Mouse (Mus musculus): ENCODE measurements around the gene Hrc. TPM values are rescaled to one million over a fixed set of nuclear protein-coding genes. Genes with fewer than 3 reads are reported as not detected.

Hrc gene
- polyA plus RNA-seq, 1 experiment from 2014 or later = 0.68 TPM

DNA sequence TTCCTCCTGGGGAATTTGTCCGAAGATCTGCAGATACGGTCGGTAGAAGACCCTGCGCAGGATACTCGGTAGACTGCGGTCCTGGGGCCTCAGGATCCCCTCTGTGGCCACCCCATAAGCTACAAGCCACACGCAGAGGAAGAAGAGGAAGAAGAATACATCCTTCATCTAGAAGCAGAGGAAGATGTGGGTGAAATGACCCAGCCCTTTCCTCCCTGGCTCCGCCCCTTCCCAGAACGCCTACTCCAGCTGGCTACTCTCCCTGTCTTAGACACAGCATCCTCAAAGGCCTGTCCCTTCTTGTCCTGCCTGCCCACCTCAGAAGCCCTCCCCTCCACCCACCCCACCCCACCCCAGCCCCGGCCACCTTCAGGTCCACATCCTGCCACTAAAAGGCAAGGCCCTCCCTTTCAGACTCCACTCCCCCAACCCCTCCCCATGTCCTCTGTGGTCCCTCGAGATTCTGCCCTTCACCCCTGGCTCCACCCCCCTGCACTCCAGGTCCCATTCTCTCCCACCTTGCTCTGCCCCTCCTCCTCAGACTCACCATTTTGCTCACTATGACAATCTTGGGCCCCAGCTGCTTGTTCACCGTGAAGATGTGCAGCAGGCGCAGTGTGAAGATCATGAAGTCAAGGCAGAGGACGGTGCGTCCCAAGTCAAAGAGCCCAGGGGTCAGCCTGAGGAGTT lies 26.4 kb upstream of the Hrc start:
- no peaks in the 10 kb centered on the region for H3K9me3 ChIP-seq (ENCODE audit: control insufficient read depth, low read length)
- no peak overlapping the region for H3K4me2 ChIP-seq (replicated peaks; ENCODE audit: low read depth, low read length)
- no peak for ATAC-seq (ENCODE audit: low FRiP score)
- DNase-seq (ENCODE audit: low spot score) = no peak
- WGBS = 74% methylated on average over 15 of the region's 15 CpGs
- 0 out of 2 replicates have a peak, but pooled peaks cover 1% of the 10 kb centered on the region for H3K4me1 ChIP-seq (replicated peaks; ENCODE audit: control insufficient read depth, insufficient read depth, low read length)
- H3K27ac ChIP-seq (ENCODE audit: low read depth, low read length) = no peak overlapping the region
- H3K4me3 ChIP-seq (ENCODE audit: low read depth, low read length) = no peak overlapping the region
- H3K36me3 ChIP-seq (ENCODE audit: control insufficient read depth, insufficient read depth, low read length) = no peaks in the 10 kb centered on the region
- H3K9ac ChIP-seq (ENCODE audit: low read depth, low read length) = no peak overlapping the region
- H3K27me3 ChIP-seq (ENCODE audit: control insufficient read depth, insufficient read depth, low read length) = no peaks in the 10 kb centered on the region

DNA sequence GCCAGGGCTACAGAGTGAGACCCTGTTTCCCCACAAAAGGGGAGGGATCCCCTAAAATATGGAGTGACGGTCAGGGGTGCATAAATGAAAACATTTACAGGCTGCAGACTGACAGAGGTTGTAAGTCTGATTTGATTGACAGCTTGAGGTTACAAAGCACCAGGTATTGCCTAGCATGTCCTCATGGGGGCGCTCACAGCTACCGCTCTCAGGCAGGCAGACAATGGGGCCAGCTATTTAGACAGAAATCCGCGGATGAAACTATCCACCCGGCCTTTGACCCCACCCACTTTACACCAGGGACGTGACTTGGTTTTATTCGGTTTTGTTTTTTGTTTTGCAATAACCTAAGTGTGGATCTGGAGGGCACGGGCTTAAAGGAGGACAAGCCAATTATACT lies 25.6 kb upstream of the Hrc start:
- no peak overlapping the region for H3K9ac ChIP-seq (ENCODE audit: low read depth, low read length)
- H3K36me3 ChIP-seq (ENCODE audit: control insufficient read depth, insufficient read depth, low read length) = no peaks in the 10 kb centered on the region
- 0 out of 2 replicates have a peak, but pooled peaks cover 2% of the 10 kb centered on the region for H3K4me1 ChIP-seq (replicated peaks; ENCODE audit: control insufficient read depth, insufficient read depth, low read length)
- no peak overlapping the region for H3K27ac ChIP-seq (ENCODE audit: low read depth, low read length)
- H3K4me3 ChIP-seq (ENCODE audit: low read depth, low read length) = no peak overlapping the region
- WGBS = 11% methylated on average over 9 of the region's 9 CpGs
- H3K4me2 ChIP-seq (replicated peaks; ENCODE audit: low read depth, low read length) = no peak overlapping the region
- DNase-seq (ENCODE audit: low spot score) (peak; percentile 80), ATAC-seq (ENCODE audit: low FRiP score) (peak; percentile 51; the same call in 1 of the 2 replicates)
- H3K9me3 ChIP-seq (ENCODE audit: control insufficient read depth, low read length) = no peaks in the 10 kb centered on the region
- no peaks in the 10 kb centered on the region for H3K27me3 ChIP-seq (ENCODE audit: control insufficient read depth, insufficient read depth, low read length)

DNA sequence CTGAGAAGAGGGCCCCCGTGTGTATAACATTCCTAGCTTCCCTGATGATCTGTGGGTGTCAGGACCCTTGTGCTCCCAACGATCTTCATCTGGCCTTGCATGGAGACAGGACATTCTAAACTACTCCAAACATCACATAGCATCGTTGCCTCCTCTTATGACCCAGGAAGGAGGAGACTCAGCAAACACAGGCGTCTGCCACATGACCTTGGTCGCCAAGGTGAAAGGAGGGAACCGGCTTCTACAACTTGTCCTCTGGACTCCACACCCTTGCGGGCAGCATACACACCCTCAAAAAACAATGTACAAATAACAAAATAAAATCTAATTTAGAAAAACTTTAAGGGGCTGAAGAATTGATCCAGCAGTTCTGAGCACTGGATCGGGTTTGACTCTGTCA lies 23.1 kb upstream of the Hrc start:
- H3K9ac ChIP-seq (ENCODE audit: low read depth, low read length) = no peak overlapping the region
- no peak overlapping the region for H3K4me2 ChIP-seq (replicated peaks; ENCODE audit: low read depth, low read length)
- H3K4me1 ChIP-seq (replicated peaks; ENCODE audit: control insufficient read depth, insufficient read depth, low read length) = 0 out of 2 replicates have a peak, but pooled peaks cover 2% of the 10 kb centered on the region
- 65% methylated on average over 8 of the region's 8 CpGs for WGBS
- H3K27me3 ChIP-seq (ENCODE audit: control insufficient read depth, insufficient read depth, low read length) = no peaks in the 10 kb centered on the region
- no peaks in the 10 kb centered on the region for H3K36me3 ChIP-seq (ENCODE audit: control insufficient read depth, insufficient read depth, low read length)
- no peak for ATAC-seq (ENCODE audit: low FRiP score)
- no peak overlapping the region for H3K27ac ChIP-seq (ENCODE audit: low read depth, low read length)
- no peak overlapping the region for H3K4me3 ChIP-seq (ENCODE audit: low read depth, low read length)
- no peaks in the 10 kb centered on the region for H3K9me3 ChIP-seq (ENCODE audit: control insufficient read depth, low read length)
- DNase-seq (ENCODE audit: low spot score) = no peak

DNA sequence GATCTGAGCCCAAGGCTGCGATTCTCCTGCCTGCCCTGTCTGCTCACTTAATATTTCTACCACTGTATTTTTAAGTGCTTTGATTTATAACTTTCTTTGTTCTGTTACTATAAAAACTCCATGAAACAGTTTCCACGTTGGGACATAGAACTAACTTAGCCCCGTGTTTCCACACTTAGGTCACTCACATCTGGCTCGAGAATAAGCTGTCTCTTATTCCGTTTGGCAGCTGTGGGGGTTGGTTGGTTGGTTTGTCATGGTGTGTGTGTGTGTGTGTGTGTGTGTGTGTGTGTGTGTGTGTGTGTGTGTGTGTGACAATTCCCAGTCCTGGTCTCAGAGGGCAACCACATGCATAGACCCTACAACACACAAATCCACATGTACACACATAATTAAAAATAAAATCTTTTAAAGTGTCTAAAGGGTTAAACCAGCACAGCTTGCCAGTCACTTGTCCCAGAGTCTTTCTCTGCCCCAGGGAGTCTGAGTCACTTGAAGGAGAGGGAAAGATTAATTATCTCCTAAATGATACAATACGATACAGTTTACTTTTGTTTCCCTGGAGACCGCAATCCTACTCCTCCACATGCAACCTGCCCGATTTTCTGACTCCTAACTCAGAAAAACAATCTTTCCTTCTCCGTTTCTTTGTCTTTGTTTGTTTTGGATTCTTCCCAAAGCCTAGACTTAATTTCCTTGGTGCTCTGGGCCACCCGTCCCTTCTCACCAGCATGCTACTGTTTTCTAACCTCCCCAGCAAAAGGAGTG lies 22.2 kb upstream of the Hrc start:
- no peak for ATAC-seq (ENCODE audit: low FRiP score)
- WGBS = 27% methylated on average over 10 of the region's 10 CpGs
- no peak overlapping the region for H3K9ac ChIP-seq (ENCODE audit: low read depth, low read length)
- no peaks in the 10 kb centered on the region for H3K36me3 ChIP-seq (ENCODE audit: control insufficient read depth, insufficient read depth, low read length)
- no peak overlapping the region for H3K4me3 ChIP-seq (ENCODE audit: low read depth, low read length)
- no peak overlapping the region for H3K4me2 ChIP-seq (replicated peaks; ENCODE audit: low read depth, low read length)
- no peaks in the 10 kb centered on the region for H3K9me3 ChIP-seq (ENCODE audit: control insufficient read depth, low read length)
- DNase-seq (ENCODE audit: low spot score) = no peak
- no peaks in the 10 kb centered on the region for H3K27me3 ChIP-seq (ENCODE audit: control insufficient read depth, insufficient read depth, low read length)
- H3K4me1 ChIP-seq (replicated peaks; ENCODE audit: control insufficient read depth, insufficient read depth, low read length) = 0 out of 2 replicates have a peak, but pooled peaks cover 2% of the 10 kb centered on the region
- peak overlapping the region; percentile 11; the same call in 1 of the 2 replicates for H3K27ac ChIP-seq (ENCODE audit: low read depth, low read length)

DNA sequence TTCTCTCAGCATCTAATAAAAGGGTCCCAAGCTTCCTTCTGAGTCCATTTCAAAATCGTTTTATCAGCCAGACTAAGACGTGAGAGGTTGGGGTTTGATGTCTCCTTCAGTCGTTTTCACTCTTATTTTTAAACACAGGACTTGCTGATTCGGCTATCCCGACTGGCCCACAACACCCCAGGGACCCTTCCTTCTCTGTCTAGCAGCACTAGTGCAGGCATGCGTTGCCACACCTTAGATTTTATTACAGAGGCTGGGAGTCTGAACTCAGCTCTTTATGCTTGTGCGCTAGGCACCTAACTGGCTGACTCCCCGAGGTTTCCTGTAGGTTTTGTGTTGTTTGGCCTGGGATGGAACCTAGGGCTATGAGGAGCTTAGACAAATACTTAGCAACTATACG lies 21.6 kb upstream of the Hrc start:
- no peak overlapping the region for H3K4me2 ChIP-seq (replicated peaks; ENCODE audit: low read depth, low read length)
- H3K9ac ChIP-seq (ENCODE audit: low read depth, low read length) = no peak overlapping the region
- no peak overlapping the region for H3K4me3 ChIP-seq (ENCODE audit: low read depth, low read length)
- no peak for ATAC-seq (ENCODE audit: low FRiP score)
- DNase-seq (ENCODE audit: low spot score) = no peak
- H3K4me1 ChIP-seq (replicated peaks; ENCODE audit: control insufficient read depth, insufficient read depth, low read length) = 0 out of 2 replicates have a peak, but pooled peaks cover 2% of the 10 kb centered on the region
- H3K27ac ChIP-seq (ENCODE audit: low read depth, low read length) = peak overlapping the region; percentile 11; the same call in 1 of the 2 replicates
- H3K36me3 ChIP-seq (ENCODE audit: control insufficient read depth, insufficient read depth, low read length) = no peaks in the 10 kb centered on the region
- 42% methylated on average over 9 of the region's 9 CpGs for WGBS
- no peaks in the 10 kb centered on the region for H3K9me3 ChIP-seq (ENCODE audit: control insufficient read depth, low read length)
- H3K27me3 ChIP-seq (ENCODE audit: control insufficient read depth, insufficient read depth, low read length) = no peaks in the 10 kb centered on the region

DNA sequence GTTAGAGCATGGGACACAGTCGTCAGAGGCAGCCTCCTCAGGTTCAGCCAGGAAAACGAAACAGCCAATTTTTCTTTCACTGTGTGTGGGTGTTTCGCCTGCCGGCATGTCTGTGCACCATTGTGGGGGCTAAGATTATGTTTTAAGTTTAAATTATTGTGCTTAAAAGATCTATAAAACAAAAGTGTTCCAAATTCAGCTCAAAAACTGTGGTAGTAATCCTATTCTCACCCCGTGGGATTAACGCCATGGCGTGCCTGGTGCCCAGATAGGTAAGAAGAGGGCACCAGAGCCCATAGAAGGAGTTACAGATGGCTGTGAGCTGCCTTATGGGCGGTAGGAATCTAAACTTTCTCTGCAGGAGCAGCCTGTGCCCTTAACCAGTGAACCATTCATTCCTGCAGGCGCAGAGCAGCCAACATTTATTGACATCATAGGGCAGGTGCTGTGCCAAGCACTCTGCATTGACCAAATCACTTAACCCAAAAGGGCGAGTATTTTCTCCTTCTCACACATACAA lies 19.8 kb upstream of the Hrc start:
- ATAC-seq (ENCODE audit: low FRiP score) (no peak), DNase-seq (ENCODE audit: low spot score) (no peak)
- Histone ChIP-seq H3K36me3 (ENCODE audit: control insufficient read depth, insufficient read depth, low read length) (no peaks in the 10 kb centered on the region), H3K4me1 (replicated peaks; ENCODE audit: control insufficient read depth, insufficient read depth, low read length) (0 out of 2 replicates have a peak, but pooled peaks cover 2% of the 10 kb centered on the region), H3K9ac (ENCODE audit: low read depth, low read length) (no peak overlapping the region), H3K4me3 (ENCODE audit: low read depth, low read length) (no peak overlapping the region), H3K4me2 (replicated peaks; ENCODE audit: low read depth, low read length) (no peak overlapping the region), H3K27me3 (ENCODE audit: control insufficient read depth, insufficient read depth, low read length) (no peaks in the 10 kb centered on the region), H3K27ac (ENCODE audit: low read depth, low read length) (no peak overlapping the region), H3K9me3 (ENCODE audit: control insufficient read depth, low read length) (no peaks in the 10 kb centered on the region)
- 85% methylated on average over 10 of the region's 10 CpGs for WGBS

DNA sequence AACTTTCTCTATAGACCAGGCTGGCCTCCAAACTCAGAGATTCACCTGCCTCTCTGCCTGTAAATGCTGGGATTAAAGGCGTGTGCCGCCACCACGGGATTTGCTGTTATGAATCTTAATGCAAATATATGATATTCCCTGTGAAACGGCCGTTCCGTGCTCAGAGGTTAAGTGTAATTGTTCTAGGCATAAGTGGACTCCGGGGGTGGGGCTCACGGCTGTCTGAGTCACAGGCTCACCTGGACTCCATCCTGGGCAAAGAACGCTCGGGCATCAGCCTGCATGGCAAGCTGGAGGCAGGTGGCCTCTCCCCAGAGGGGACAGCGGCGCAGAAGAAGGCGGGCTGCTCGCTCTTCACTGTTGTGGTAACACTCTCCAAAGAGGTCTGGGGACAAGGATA lies 18.6 kb upstream of the Hrc start:
- DNase-seq (ENCODE audit: low spot score) (no peak), ATAC-seq (ENCODE audit: low FRiP score) (no peak)
- Histone ChIP-seq H3K27me3 (ENCODE audit: control insufficient read depth, insufficient read depth, low read length) (no peaks in the 10 kb centered on the region), H3K9me3 (ENCODE audit: control insufficient read depth, low read length) (no peaks in the 10 kb centered on the region), H3K4me3 (ENCODE audit: low read depth, low read length) (no peak overlapping the region), H3K4me1 (replicated peaks; ENCODE audit: control insufficient read depth, insufficient read depth, low read length) (0 out of 2 replicates have a peak, but pooled peaks cover 2% of the 10 kb centered on the region), H3K36me3 (ENCODE audit: control insufficient read depth, insufficient read depth, low read length) (no peaks in the 10 kb centered on the region), H3K9ac (ENCODE audit: low read depth, low read length) (no peak overlapping the region), H3K4me2 (replicated peaks; ENCODE audit: low read depth, low read length) (no peak overlapping the region), H3K27ac (ENCODE audit: low read depth, low read length) (no peak overlapping the region)
- 93% methylated on average over 14 of the region's 14 CpGs for WGBS

DNA sequence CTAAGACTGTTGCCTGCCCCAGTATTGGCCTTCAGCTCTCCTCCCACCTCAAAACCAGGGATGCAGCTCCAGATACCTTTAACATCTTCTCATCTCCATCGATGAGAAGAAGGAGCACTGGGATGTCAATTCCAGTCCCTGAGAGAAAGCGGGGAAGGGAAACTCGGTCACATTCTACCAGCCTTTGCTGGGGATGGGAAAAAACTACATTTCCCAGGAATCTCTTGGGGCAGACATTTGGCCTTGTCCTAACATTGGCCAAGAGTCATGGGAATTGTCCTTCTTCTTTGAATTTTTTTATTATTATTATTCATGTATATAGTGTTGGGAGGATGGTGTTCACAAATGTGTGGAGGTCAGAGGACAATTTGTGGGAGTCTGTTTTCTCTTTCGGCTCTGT lies 12.8 kb upstream of the Hrc start:
- Histone ChIP-seq H3K4me3 (ENCODE audit: low read depth, low read length) (no peak overlapping the region), H3K27me3 (ENCODE audit: control insufficient read depth, insufficient read depth, low read length) (no peaks in the 10 kb centered on the region), H3K27ac (ENCODE audit: low read depth, low read length) (no peak overlapping the region), H3K4me2 (replicated peaks; ENCODE audit: low read depth, low read length) (no peak overlapping the region), H3K9ac (ENCODE audit: low read depth, low read length) (no peak overlapping the region), H3K4me1 (replicated peaks; ENCODE audit: control insufficient read depth, insufficient read depth, low read length) (no peaks in the 10 kb centered on the region), H3K36me3 (ENCODE audit: control insufficient read depth, insufficient read depth, low read length) (no peaks in the 10 kb centered on the region), H3K9me3 (ENCODE audit: control insufficient read depth, low read length) (no peaks in the 10 kb centered on the region)
- 90% methylated on average over 4 of the region's 4 CpGs for WGBS
- ATAC-seq (ENCODE audit: low FRiP score) (no peak), DNase-seq (ENCODE audit: low spot score) (no peak)

All from hindbrain, embryonic 11.5 days (tissue).